Mouse (Mus musculus) cerebellum, adult 18-20 months (tissue): Measurements from ENCODE around the gene Plk5.

Experiments
- DNase-seq, 2 experiments: peaks; one replicate each; pipeline ENCODE4 v3.0.0; 2021

Plk5 gene

GRCm38 (mm10) chr10:80389185-80389708 is 33.0 kb downstream of the Plk5 start:
- no peak for DNase-seq

- no peak for DNase-seq
Measured at GRCm38 (mm10) chr10:80390697-80391096, 34.4 kb downstream of the Plk5 start.

GRCm38 (mm10) chr10:80392687-80393086 is 36.4 kb downstream of the Plk5 start:
- DNase-seq, result no peak

DNA sequence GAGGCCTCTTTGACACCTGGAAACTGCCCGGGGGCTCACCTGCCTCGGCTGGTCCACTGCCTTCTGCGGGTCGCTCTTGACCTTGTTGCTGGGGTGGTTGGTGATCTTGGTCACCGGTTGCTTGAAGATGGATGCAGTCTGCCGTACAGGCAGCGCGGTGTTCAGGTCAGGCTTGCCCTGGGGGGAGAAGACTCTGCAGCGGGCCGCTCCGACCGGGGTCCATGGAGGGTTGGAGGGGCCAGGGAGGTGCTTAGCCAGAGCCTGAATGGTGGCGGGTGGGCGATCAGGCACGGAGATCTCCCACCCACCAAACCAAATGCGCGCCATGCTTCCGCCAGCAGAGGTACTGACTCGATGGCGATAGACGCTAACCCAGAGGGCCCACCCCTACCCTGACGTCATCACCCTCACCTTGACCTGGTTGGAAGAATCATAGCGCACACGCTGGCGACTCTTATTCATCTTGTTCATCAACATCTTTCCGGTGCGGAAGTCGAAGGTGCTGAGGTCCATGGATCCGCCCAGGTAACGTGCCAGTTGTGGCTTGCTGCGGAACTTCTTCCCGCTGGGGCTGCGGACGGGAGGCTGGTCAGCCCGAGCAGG is 38.9 kb downstream of the Plk5 start:
- DNase-seq, result no peak

- DNase-seq, result no peak
Measured at GRCm38 (mm10) chr10:80396822-80397523, 40.7 kb downstream of the Plk5 start.

GRCm38 (mm10) chr10:80397524-80398173 is 41.4 kb downstream of the Plk5 start:
- no peak for DNase-seq

GRCm38 (mm10) chr10:80398174-80398535 is 41.9 kb downstream of the Plk5 start:
- DNase-seq, result no peak

DNA sequence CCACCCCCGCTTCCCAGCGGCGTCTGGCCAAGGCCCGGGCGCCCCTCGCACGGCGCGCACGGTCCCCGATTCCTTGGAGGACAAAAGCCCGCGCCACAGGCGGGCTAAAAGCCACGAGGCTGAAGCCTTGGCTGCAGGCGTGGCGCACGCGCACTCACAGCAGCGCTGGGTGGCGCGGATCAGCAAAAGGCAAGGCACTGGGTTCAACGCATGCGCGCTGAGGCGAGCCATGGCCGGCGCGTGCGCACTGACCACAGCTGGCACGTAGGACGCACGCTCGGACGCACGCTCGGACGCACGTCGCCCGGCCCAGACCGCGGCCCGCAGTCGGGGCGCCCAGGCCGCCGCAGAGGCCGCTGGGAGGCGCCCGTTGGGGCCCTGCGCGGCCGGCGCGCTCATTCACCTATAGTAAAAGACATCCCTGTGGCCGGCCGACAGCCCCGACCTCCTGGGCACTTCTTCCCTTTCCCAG is 42.5 kb downstream of the Plk5 start:
- peak; percentile 97 to 100 for DNase-seq

- DNase-seq, result peak; percentile 100
Measured at GRCm38 (mm10) chr10:80399191-80399972, 43.1 kb downstream of the Plk5 start, which contains the start of gene Mbd3. TSS of gene Mbd3 (minus strand) at chr10:80399550.

GRCm38 (mm10) chr10:80399973-80400703 is 43.9 kb downstream of the Plk5 start:
- DNase-seq, result no peak

DNA sequence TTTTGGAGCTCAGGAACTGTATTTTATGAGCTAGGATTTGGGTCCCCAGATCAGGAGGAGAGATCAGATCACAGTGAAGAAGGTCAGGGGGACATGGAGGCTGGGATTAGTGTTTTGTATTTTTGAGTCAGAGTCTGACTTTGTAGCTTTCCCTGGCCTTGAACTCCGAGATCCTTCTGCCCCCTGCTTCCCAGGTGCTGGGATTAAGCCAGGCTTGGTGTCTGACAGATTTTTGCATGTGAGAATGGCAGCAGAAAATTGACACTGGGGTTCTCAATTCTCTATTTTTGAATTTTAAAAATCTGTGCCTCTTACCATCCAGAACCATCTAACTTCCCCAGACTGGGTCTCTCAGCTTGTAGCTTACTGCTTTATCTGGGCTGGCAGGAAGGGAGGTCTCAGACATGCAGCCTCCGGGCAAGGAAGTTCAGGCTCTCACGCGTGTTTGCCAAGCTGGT is 44.5 kb downstream of the Plk5 start:
- DNase-seq, result no peak

DNA sequence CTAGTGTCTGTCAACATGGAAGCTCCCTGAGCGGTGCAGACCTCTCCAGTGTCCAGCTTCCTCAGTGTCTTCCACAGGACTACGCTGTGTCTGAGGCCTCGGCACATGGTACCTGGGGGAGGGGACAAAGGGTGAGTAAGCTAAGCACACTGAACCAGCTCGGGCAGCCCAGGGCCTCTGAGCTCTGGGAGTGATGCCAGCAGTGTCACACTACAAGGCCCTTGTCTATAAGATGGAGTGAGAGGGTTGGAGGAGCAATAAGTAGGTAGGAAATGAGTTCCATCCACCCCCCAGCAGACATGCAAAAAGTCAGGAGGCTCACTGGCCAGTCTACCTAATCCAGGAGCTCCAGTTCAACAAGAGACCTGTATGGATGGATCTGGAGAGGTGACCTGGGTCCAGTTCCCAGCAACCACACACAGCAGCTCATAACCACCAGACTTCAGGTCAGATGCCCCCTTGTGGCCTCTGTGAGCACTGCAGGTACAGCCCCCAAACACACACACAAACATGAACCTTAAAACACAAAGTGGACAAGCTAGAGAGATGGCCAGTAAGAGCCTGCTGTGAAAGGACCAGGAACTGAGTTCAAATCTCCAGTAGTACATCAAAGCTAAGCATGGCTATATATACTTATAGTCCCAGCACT is 46.9 kb downstream of the Plk5 start:
- DNase-seq, result no peak

DNA sequence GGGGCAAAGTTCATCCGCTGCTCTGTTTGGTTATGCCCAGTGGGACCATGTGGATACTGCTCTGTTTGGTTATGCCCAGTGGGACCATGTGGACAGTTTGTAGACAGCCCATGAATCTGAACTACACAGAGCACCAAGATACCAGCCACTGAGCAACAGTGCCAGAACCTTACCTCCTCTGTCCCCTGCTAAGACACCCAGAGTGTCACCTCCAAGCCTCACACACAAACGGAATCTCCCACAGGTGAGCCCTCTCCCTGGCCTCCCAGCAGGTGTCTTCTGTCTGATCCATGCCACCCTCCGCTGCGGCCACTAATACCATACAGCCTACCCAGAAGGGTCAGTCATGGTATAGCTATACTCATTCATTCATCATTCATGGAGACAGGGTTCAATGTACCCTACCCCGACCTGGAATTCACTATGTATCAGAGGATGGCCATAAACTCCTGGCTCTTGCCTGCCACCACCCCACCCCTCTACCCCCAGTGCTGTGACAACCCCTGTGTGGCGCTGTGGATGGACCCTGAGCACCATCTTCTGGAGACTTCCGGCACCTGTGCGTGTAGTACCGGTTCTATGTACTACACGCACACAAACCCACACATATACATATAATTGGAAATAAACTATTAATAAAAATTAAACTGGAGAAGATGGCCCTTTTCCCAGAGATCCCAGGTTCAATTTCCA is 49.4 kb downstream of the Plk5 start:
- DNase-seq, result no peak

- peak; percentile 92 to 95 for DNase-seq
Measured at GRCm38 (mm10) chr10:80406684-80407501, 50.6 kb downstream of the Plk5 start, which contains the start of gene Uqcr11. TSS of gene Uqcr11 (minus strand) at chr10:80406830.

- DNase-seq, result no peak
Measured at GRCm38 (mm10) chr10:80407924-80408323, 51.7 kb downstream of the Plk5 start.

GRCm38 (mm10) chr10:80412656-80413541 is 56.6 kb downstream of the Plk5 start:
- peak; percentile 80 to 84 for DNase-seq
